Mouse (Mus musculus) C2C12 (cell line): Measurements from ENCODE around the gene Hoxb8. TPM values are rescaled to one million over a fixed set of nuclear protein-coding genes. Genes with fewer than 3 reads are reported as not detected.
A peak's percentile ranks its signal among the peaks of the same experiment; 100 is the strongest.

Experiments
- H3K27me3 ChIP-seq: one replicate; pipeline ENCODE4 v1.6.1; 2011; ENCODE audit not compliant: control insufficient read depth, insufficient read depth, insufficient read length
- H3K36me3 ChIP-seq: one replicate; pipeline ENCODE4 v1.6.1; 2011; ENCODE audit not compliant: control insufficient read depth, insufficient read depth
- H3K4me3 ChIP-seq: one replicate; pipeline ENCODE4 v1.5.1; 2011; ENCODE audit warnings: mild to moderate bottlenecking, control low read depth; ENCODE audit not compliant: poor library complexity, insufficient read depth, severe bottlenecking
- H3K79me2 ChIP-seq: one replicate; pipeline ENCODE4 v1.6.1; 2011; ENCODE audit not compliant: control insufficient read depth, insufficient read depth
- H3K79me3 ChIP-seq: one replicate; pipeline ENCODE4 v1.6.1; 2011; ENCODE audit warnings: low read depth, control low read depth
- H3ac ChIP-seq: one replicate; pipeline ENCODE3; 2011; ENCODE audit warnings: low read depth; ENCODE audit not compliant: control insufficient read depth, insufficient read length
- CEBPB ChIP-seq: IDR thresholded peaks from one replicate; pipeline ENCODE4 v1.6.1; 2011; ENCODE audit warnings: low read depth, mild to moderate bottlenecking, control low read depth, moderate library complexity
- CTCF ChIP-seq: IDR thresholded peaks from one replicate; pipeline ENCODE4 v1.5.1; 2011; ENCODE audit not compliant: control insufficient read depth, insufficient read depth, insufficient read length
- FOSL1 ChIP-seq: IDR thresholded peaks from one replicate; pipeline ENCODE4 v1.8.0; 2011; ENCODE audit warnings: mild to moderate bottlenecking, low read length; ENCODE audit not compliant: poor library complexity, insufficient read depth, severe bottlenecking
- MAX ChIP-seq: IDR thresholded peaks from one replicate; pipeline ENCODE4 v1.6.1; 2011; ENCODE audit warnings: mild to moderate bottlenecking, control low read depth
- MYOD1 ChIP-seq: IDR thresholded peaks from one replicate; pipeline ENCODE4 v1.6.1; 2011; ENCODE audit warnings: low read depth; ENCODE audit not compliant: control insufficient read depth, insufficient read length
- MYOG ChIP-seq: IDR thresholded peaks from one replicate; pipeline ENCODE4 v1.6.1; 2011; ENCODE audit not compliant: control insufficient read depth, insufficient read length; ENCODE audit errors: extremely low read depth
- USF1 ChIP-seq: IDR thresholded peaks from one replicate; pipeline ENCODE4 v1.6.1; 2011; ENCODE audit warnings: low read depth, mild to moderate bottlenecking, control low read depth, moderate library complexity
- polyA plus RNA-seq: library from polyadenylated mRNA; unstranded; fragments of >200 nt; fragmentation: generic; extraction: Trizol; gene quantifications from one replicate; pipeline ENCODE4 v1.2.1, GENCODE M21; 2012; ENCODE audit warnings: missing spikeins

The Hoxb8 gene
- polyA plus RNA-seq, 1 experiment: 0.02 TPM

DNA sequence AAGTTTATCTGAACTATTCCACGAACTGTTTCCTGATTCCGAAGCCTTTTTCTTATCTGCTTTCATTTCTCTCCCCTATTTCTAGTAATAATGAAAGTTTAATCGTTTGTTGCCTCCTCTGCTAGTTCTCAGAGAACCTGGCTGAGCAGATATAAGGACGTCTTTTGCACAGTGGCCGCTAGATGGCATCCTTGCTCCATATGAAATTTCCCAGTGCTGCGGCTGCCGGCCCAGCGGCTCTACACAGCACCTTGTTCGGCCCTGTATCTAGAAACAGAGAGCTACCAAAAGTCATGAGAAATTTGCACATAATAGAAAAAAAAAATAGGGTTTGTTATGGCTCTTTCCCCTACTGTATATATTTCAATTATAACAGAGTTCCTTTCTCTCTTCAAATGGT lies 2.9 kb upstream of the Hoxb8 start:
- Histone ChIP-seq H3K4me3 (no peak overlapping the region), H3K27me3 (peaks cover 85% of the 10 kb centered on the region), H3K36me3 (no peaks in the 10 kb centered on the region), H3K79me3 (no peaks in the 10 kb centered on the region), H3K79me2 (no peaks in the 10 kb centered on the region), H3ac (no peak overlapping the region)
- TF ChIP-seq MYOD1: no peak
- TF ChIP-seq CTCF: peak; percentile 19

DNA sequence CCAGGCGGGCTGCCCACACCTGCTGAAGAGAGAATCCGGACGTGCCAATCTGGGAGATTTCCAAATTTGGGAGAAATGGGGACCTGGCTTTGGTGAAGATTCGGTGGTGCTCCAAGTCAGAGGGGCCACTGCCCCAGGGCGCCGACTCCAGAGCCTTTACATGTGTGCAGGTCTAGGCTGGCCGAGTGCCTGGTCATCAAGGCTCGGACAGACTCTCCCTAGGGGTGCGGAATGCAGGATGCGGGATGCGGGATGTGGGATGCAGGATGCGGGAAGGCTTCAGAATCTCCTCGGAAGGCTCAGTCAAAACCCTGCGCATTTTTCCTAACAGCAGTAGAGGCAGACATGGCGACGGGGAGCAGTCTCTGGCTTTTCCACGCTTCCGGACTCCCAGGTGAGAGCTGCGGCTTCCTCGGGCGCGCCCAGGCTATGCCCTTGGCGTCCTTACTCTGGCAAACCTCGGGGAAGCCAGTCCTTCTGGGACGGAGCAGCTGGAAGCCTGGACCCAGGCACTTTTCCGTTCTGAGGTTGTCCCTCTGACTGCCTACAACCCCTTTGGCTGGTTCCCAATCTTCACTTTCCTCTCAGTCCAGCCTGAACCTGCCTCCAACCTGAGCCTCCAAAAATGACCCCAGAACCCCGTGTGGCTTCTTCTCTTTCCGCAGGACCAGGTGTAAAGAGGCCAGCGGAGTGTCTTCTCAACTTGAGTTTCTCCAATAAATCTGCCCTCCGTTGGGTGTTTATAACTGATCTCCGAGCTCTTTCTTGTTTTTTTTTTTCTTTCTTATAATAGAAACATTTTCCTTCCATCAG lies 2.1 kb upstream of the Hoxb8 start:
- no peak overlapping the region for H3K4me3 ChIP-seq
- no peaks in the 10 kb centered on the region for H3K79me2 ChIP-seq
- peaks cover 85% of the 10 kb centered on the region for H3K27me3 ChIP-seq
- H3K36me3 ChIP-seq: no peaks in the 10 kb centered on the region
- no peak for TF ChIP-seq FOSL1
- TF ChIP-seq CTCF: no peak
- TF ChIP-seq MYOG: no peak
- no peak for TF ChIP-seq CEBPB
- no peak for TF ChIP-seq MAX
- TF ChIP-seq MYOD1: no peak
- H3ac ChIP-seq: no peak overlapping the region
- H3K79me3 ChIP-seq: no peaks in the 10 kb centered on the region

GRCm38 (mm10) chr11:96280399-96281378 lies 1.0 kb upstream of the Hoxb8 start:
- Histone ChIP-seq H3K4me3 (no peak overlapping the region), H3K79me2 (no peaks in the 10 kb centered on the region), H3ac (no peak overlapping the region), H3K36me3 (no peaks in the 10 kb centered on the region), H3K79me3 (no peaks in the 10 kb centered on the region), H3K27me3 (peaks cover 85% of the 10 kb centered on the region)
- no peak for TF ChIP-seq CTCF
- TF ChIP-seq USF1: no peak
- TF ChIP-seq MYOD1: no peak
- TF ChIP-seq MAX: no peak
- TF ChIP-seq MYOG: no peak
- no peak for TF ChIP-seq CEBPB
- TF ChIP-seq FOSL1: no peak

DNA sequence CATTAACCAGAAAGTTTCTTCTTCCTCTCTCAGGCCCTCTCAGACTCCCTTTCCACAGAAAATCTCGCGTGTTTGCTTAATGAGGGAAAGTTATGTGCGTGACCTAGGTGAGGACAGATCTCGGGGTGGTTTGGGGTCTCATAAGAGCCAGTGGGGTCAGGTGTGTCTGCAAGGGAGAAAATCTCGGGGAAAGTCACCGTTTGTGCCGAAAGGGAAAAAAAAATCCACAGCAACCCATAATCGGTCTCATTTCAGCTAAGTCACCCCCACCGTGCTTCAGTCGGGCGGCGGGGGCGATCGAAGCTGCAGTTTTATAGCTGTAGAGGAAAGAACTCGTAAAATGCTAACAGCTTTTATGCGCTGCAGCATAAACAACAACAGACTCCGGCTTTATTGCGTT lies 309 bp upstream of the Hoxb8 start:
- Histone ChIP-seq H3K4me3 (no peak overlapping the region), H3K79me2 (no peaks in the 10 kb centered on the region), H3K27me3 (peaks cover 86% of the 10 kb centered on the region)

DNA sequence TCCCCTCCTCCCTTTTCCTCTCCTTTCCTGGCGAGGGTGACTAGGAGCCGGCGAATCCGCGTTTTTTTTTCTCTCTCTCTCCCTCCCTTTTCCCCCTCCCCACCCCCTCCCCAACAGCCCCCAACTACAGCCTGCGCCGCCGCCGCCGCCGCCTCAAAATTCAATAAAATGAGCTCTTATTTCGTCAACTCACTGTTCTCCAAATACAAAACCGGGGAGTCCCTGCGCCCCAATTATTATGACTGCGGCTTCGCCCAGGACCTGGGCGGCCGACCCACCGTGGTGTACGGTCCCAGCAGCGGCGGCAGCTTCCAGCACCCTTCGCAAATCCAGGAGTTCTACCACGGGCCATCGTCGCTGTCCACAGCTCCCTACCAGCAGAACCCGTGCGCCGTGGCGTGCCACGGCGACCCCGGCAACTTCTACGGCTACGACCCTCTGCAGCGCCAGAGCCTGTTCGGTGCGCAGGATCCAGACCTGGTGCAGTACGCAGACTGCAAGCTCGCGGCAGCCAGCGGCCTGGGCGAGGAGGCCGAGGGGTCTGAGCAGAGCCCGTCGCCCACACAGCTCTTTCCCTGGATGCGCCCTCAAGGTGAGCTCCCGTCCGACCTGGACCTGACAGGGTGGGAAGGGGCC lies 1.2 kb downstream of the Hoxb8 start:
- no peak for TF ChIP-seq FOSL1
- no peak for TF ChIP-seq MYOD1
- no peak for TF ChIP-seq CEBPB
- TF ChIP-seq CTCF: no peak
- TF ChIP-seq MYOG: no peak
- TF ChIP-seq MAX: no peak
- no peak for TF ChIP-seq USF1
- Histone ChIP-seq H3K79me2 (no peaks in the 10 kb centered on the region), H3K79me3 (no peaks in the 10 kb centered on the region), H3K36me3 (no peaks in the 10 kb centered on the region), H3ac (peak overlapping the region; percentile 47), H3K4me3 (no peak overlapping the region), H3K27me3 (peaks cover 86% of the 10 kb centered on the region)

More for the DNA sequence above, 309 bp upstream of the Hoxb8 start:
- H3K36me3 ChIP-seq: no peaks in the 10 kb centered on the region
- H3K79me3 ChIP-seq: no peaks in the 10 kb centered on the region
- TF ChIP-seq CTCF (no peak), MYOD1 (no peak), MYOG (no peak), FOSL1 (no peak), CEBPB (no peak), USF1 (no peak), MAX (no peak)
- no peak overlapping the region for H3ac ChIP-seq
